Mouse (Mus musculus): ENCODE results near the gene Pdcd5. TPM values are rescaled to one million over a fixed set of nuclear protein-coding genes. Genes with fewer than 3 reads are reported as not detected.

Gene Pdcd5
- polyA plus RNA-seq, 1 experiment from 2014 or later, result 238 TPM

GRCm38 (mm10) chr7:35599492-35599891 is 47.8 kb downstream of the Pdcd5 start:
- Histone ChIP-seq H3K27me3 (ENCODE audit: control insufficient read depth, insufficient read depth, low read length) (no peaks in the 10 kb centered on the region), H3K9me3 (ENCODE audit: control insufficient read depth, low read length) (no peaks in the 10 kb centered on the region), H3K4me1 (ENCODE audit: control insufficient read depth, insufficient read depth, low read length) (no peaks in the 10 kb centered on the region), H3K9ac (replicated peaks; ENCODE audit: low read length) (no peak overlapping the region), H3K4me3 (replicated peaks; ENCODE audit: low read depth, low read length) (no peak overlapping the region), H3K36me3 (ENCODE audit: control insufficient read depth, insufficient read depth, low read length) (peaks cover 30% of the 10 kb centered on the region), H3K4me2 (ENCODE audit: low read length) (no peak overlapping the region), H3K27ac (replicated peaks; ENCODE audit: low read depth, low read length) (no peak overlapping the region)
- DNase-seq (no peak), ATAC-seq (ENCODE audit: low FRiP score, low TSS enrichment) (no peak)
- 95% methylated on average over 9 of the region's 9 CpGs for WGBS

GRCm38 (mm10) chr7:35594311-35594710 is 53.0 kb downstream of the Pdcd5 start:
- Histone ChIP-seq H3K27me3 (ENCODE audit: control insufficient read depth, insufficient read depth, low read length) (no peaks in the 10 kb centered on the region), H3K4me2 (ENCODE audit: low read length) (no peak overlapping the region), H3K4me1 (ENCODE audit: control insufficient read depth, insufficient read depth, low read length) (no peaks in the 10 kb centered on the region), H3K9ac (replicated peaks; ENCODE audit: low read length) (no peak overlapping the region), H3K9me3 (ENCODE audit: control insufficient read depth, low read length) (no peaks in the 10 kb centered on the region), H3K27ac (replicated peaks; ENCODE audit: low read depth, low read length) (no peak overlapping the region), H3K36me3 (ENCODE audit: control insufficient read depth, insufficient read depth, low read length) (peaks cover 15% of the 10 kb centered on the region; the same call in 1 of the 2 replicates), H3K4me3 (replicated peaks; ENCODE audit: low read depth, low read length) (no peak overlapping the region)
- ATAC-seq (ENCODE audit: low FRiP score, low TSS enrichment) (no peak), DNase-seq (no peak)
- 89% methylated on average over 5 of the region's 5 CpGs for WGBS

Other genes starting within 250 kb of the Pdcd5 start
- not detected in 2 replicates for gene Slc7a9, start 198.7 kb downstream of the Pdcd5 start, polyA plus RNA-seq (2014; fragmentation: Nextera tagmentation; extraction: Ambion mirVana)
- gene Tdrd12, start 109.8 kb downstream of the Pdcd5 start, polyA plus RNA-seq (2014; fragmentation: Nextera tagmentation; extraction: Ambion mirVana), result 0.65 and 0.97 TPM in 2 replicates
- 86.2 and 87.1 TPM in 2 replicates for gene Nudt19, start 91.2 kb downstream of the Pdcd5 start, polyA plus RNA-seq (2014; fragmentation: Nextera tagmentation; extraction: Ambion mirVana)
- gene Rgs9bp, start 61.9 kb downstream of the Pdcd5 start, polyA plus RNA-seq (2014; fragmentation: Nextera tagmentation; extraction: Ambion mirVana), result 0.07 TPM in 1 of 2 replicates, not detected in the other
- gene Ankrd27, start 61.3 kb downstream of the Pdcd5 start, polyA plus RNA-seq (2014; fragmentation: Nextera tagmentation; extraction: Ambion mirVana), result 15.6 and 17.9 TPM in 2 replicates
- 44.1 and 52.7 TPM in 2 replicates for gene Dpy19l3, start 106.9 kb upstream of the Pdcd5 start, polyA plus RNA-seq (2014; fragmentation: Nextera tagmentation; extraction: Ambion mirVana)
- 14.2 and 14.7 TPM in 2 replicates for gene Zfp507, start 155.5 kb upstream of the Pdcd5 start, polyA plus RNA-seq (2014; fragmentation: Nextera tagmentation; extraction: Ambion mirVana)